Mouse (Mus musculus) kidney, postnatal 14 days (tissue): Measurements from ENCODE around the gene Xcr1.

Experiments
- DNase-seq: peaks from one replicate; pipeline ENCODE4 v3.0.0; 2022; ENCODE audit warnings: mixed read lengths

Gene Xcr1

DNA sequence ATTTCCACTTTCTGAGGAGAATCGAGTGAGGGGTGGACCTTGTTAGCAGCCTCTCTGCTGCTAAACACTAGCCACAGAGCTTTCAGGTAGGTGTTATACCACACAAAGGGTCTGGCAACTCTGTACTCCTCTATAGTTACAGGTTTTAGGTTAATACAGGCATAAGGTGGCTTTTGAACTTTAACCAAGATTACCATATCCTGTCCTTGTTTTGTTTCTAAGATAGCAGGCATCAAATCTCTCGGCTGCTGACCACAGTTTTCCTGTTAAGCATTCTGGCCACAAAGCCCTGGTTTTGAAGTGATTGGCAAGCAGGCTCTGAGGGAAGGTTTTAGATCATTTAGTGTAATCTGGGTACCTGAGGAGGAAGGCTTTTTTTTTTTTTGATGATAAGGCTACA lies 47.5 kb downstream of the Xcr1 start:
- no peak for DNase-seq

DNA sequence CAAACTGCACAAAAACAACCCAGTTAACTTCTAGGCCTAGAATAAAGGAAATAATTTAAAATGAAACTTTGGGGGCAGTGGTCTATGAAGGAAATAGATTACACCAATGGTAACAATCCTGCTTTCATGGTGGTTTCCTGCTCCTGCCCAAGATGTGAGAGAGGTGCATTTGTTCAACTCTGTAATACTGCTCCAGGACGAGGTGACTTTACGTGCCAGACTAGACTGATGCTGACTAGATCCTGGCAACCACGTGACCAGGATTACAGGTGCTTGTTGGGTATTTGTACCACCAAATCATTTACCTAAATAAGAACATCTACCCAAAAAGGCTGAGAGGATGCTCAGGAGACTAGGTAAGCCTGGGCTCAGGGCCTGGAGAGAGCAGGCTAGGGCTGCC lies 50.0 kb downstream of the Xcr1 start:
- no peak for DNase-seq

DNA sequence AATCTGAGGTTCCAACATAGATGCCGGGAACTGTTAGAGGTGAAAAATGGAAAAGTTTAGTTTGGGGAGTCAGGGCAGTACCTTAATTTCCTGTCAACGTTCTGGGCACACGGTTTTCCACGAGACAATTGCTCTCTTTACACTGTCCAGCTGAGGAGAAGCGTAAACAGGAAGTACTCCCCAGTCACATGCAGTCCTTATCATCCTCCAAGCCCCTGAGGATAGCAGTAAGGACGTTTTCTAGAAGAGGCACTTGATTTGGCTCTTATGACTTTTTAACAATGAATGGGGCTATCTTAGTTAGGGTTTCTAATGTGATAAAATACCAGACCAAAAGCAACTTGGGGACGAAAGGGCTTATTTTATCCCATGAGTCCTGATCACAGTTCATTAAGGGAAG lies 53.2 kb downstream of the Xcr1 start:
- no peak for DNase-seq

DNA sequence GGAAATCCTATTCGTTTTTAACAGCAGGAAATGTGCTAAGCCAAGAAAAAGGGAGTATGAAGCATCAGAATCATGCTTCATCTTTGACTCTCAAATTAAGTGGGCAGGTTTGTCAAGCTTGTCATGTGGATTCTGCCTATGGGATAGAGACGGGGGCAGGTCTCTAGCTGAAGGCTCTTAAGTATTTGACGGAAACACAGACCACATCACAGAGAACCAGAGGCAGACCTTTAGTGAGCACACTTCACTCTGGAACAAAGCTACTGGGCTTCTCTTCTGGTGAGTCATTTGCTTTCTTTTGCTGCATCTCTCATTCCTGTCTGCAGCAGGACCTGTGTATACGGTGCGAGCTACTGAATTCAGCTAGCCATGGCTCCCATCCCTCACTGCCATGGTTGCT lies 55.6 kb downstream of the Xcr1 start, which contains the start of gene Cxcr6:
Gene Cxcr6, plus strand, starts transcription at position 209 of the 400 bp plus-strand sequence.
- DNase-seq: no peak

DNA sequence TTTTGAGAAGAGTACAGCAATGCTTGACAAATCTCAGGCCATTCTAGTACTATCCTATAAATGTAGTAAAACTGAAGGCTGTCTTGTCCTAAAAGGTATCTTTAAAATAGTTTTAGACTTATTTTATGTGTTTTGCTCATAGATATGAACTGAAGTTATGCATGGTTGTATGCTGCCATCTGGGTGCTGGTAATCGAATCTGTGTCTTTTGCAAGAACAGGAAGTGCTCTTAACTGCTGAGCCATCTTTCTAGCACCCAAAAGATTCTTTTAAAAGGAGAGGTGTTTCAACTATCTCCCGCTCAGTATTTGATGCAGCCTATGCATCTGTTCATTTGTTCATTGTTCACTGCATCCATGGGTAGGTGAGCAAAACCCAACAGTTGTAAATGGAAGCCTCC lies 56.6 kb downstream of the Xcr1 start:
- DNase-seq: no peak

DNA sequence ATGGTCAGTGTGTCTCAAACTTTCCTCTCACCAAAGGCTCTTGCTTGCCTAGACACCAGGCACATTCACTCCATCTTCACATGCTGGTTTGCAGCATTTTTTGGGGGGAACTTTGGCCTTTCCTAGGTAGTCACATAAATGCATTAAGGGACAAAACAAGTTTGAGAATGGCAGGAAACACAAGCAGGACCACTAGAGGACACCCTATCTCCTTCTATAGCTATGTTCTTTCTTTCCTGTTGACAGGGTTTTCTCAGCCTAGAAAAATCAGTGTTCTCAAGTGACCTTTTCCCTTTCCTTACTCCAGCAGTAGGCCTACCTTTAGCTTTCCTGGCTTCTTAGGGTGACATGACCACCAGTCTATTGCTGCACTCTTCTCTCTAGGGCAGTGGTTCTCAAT lies 58.9 kb downstream of the Xcr1 start:
- DNase-seq: no peak

DNA sequence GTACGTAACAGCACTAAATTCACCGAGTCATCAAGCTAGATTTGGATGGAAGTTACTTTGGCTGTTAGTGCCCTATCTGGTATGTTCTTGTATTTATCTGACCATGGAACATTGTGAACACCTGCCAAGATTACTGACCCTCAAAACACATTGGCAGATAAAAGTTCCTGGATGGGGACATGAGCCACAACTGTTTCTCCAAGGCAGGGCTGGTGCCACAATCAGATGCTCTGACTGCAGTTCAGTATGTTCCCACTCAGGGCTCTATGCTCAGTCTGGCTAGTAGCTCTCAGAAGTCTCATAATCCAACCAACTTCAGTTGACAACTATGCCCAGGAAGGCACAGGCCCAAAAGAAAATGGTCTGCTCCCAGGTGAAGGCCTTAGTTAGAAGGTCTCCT lies 59.4 kb downstream of the Xcr1 start:
- no peak for DNase-seq
